Mouse (Mus musculus): ENCODE measurements at regions not wholly inside any gene's neighbourhood (a gene's known extent, or its start where the extent isn't known, plus 50 kb on each side); places are given as distances from the start of the nearest gene placed in this dataset.
"Not testable (repeated sequence)": the region's sequence is repeated elsewhere in the genome, so short reads cannot be mapped to it uniquely, and the experiment has no call there.

GRCm38 (mm10) chr16:54857369-54857768 is 440.4 kb downstream of the Zpld1 start:
- Histone ChIP-seq H3K27ac (ENCODE audit: control insufficient read depth, insufficient read depth, low read length) (no peak overlapping the region), H3K27me3 (ENCODE audit: control insufficient read depth, insufficient read depth, low read length) (no peaks in the 10 kb centered on the region), H3K4me1 (replicated peaks; ENCODE audit: control insufficient read depth, insufficient read depth, low read length) (no peaks in the 10 kb centered on the region), H3K36me3 (ENCODE audit: control insufficient read depth, insufficient read depth, low read length) (no peaks in the 10 kb centered on the region), H3K4me3 (ENCODE audit: control insufficient read depth, insufficient read depth, low read length) (no peak overlapping the region)
- no peak for TF ChIP-seq CTCF (IDR thresholded peaks at IDR 0.05; ENCODE audit: borderline replicate concordance, control insufficient read depth, extremely low read depth, insufficient read depth, low read length, poor library complexity)
- no peak for TF ChIP-seq POLR2A (IDR thresholded peaks at IDR 0.05; ENCODE audit: control insufficient read depth, extremely low read depth, insufficient read depth, low read length, poor library complexity)
- no peak for DNase-seq

- WGBS = 90% methylated on average over 4 of the region's 4 CpGs
- H3K27ac ChIP-seq (ENCODE audit: control insufficient read depth, insufficient read depth, low read length); H3K4me1 ChIP-seq (replicated peaks; ENCODE audit: control insufficient read depth, insufficient read depth, low read length); DNase-seq; H3K4me3 ChIP-seq (ENCODE audit: control insufficient read depth, insufficient read depth, low read length); H3K27me3 ChIP-seq (ENCODE audit: control insufficient read depth, insufficient read depth, low read length); H3K36me3 ChIP-seq (ENCODE audit: control insufficient read depth, insufficient read depth, low read length): not testable (repeated sequence)
Observed at GRCm38 (mm10) chr16:54842996-54843395, 454.8 kb downstream of the Zpld1 start.

Measured in thymus, adult 2 months (tissue).